Mouse (Mus musculus) intestine, postnatal 0 days (tissue): ENCODE results near the gene Tex22. TPM values are rescaled to one million over a fixed set of nuclear protein-coding genes. Genes with fewer than 3 reads are reported as not detected.

Source experiments
- ATAC-seq: fragments of 200-750 bp; cut with Nextera tagmentation; 2 replicates; pipeline ENCODE4 v1.8.0; 2017; ENCODE audit warnings: mild to moderate bottlenecking, moderate TSS enrichment, moderate library complexity
- H3K27ac ChIP-seq: fragments of 300-500 bp; sonication (generic); 2 replicates; pipeline ENCODE4 v1.5.1; 2014; ENCODE audit warnings: mild to moderate bottlenecking, low read depth, low read length, moderate library complexity
- H3K27me3 ChIP-seq: fragments of 300-500 bp; sonication (generic); replicated peaks from 2 replicates; pipeline ENCODE4 v1.6.1; 2014; ENCODE audit warnings: low read length, mixed read lengths; ENCODE audit not compliant: control insufficient read depth, insufficient read depth
- H3K36me3 ChIP-seq: fragments of 300-500 bp; sonication (generic); 2 replicates; pipeline ENCODE4 v1.6.1; 2014; ENCODE audit warnings: mild to moderate bottlenecking, moderate library complexity; ENCODE audit not compliant: control insufficient read depth, insufficient read depth
- H3K4me1 ChIP-seq: fragments of 300-500 bp; sonication (generic); replicated peaks from 2 replicates; pipeline ENCODE4 v1.6.1; 2014; ENCODE audit warnings: antibody characterized with exemption, low read length, mixed read lengths; ENCODE audit not compliant: control insufficient read depth, insufficient read depth
- H3K4me2 ChIP-seq: fragments of 300-500 bp; sonication (generic); replicated peaks from 2 replicates; pipeline ENCODE4 v1.6.1; 2014; ENCODE audit warnings: low read depth, mild to moderate bottlenecking, moderate library complexity
- H3K4me3 ChIP-seq: fragments of 300-500 bp; sonication (generic); 2 replicates; pipeline ENCODE4 v1.5.1; 2014; ENCODE audit warnings: low read depth, low read length
- H3K9ac ChIP-seq: fragments of 300-500 bp; sonication (generic); 2 replicates; pipeline ENCODE4 v1.6.1; 2014; ENCODE audit warnings: mild to moderate bottlenecking, low read depth, low read length
- H3K9me3 ChIP-seq: fragments of 300-500 bp; sonication (generic); 2 replicates; pipeline ENCODE4 v1.6.1; 2016; ENCODE audit warnings: mixed run types; ENCODE audit not compliant: control insufficient read depth
- CTCF ChIP-seq: sonication (generic); IDR thresholded peaks from 2 replicates; pipeline ENCODE4 v1.5.1; 2016; ENCODE audit warnings: low read depth, mild to moderate bottlenecking, control low read depth, antibody characterized with exemption, moderate library complexity
- WGBS: fragments of 180-500 bp; shearing (Covaris S2); extraction: QIAGEN DNeasy Blood & Tissue Kit; methylation state at CpG from one replicate; pipeline ENCODE4 v1.1.7; 2014; 5-methylcytosine and 5-hydroxymethylcytosine counted together
- polyA plus RNA-seq: library from polyadenylated mRNA; unstranded; fragments of >200 nt; fragmentation: Nextera tagmentation; extraction: Ambion mirVana; gene quantifications from 2 replicates; pipeline ENCODE4 v1.2.1, GENCODE M21; 2015

Tex22 gene
- polyA plus RNA-seq, 1 experiment from 2014 or later, result not detected

DNA sequence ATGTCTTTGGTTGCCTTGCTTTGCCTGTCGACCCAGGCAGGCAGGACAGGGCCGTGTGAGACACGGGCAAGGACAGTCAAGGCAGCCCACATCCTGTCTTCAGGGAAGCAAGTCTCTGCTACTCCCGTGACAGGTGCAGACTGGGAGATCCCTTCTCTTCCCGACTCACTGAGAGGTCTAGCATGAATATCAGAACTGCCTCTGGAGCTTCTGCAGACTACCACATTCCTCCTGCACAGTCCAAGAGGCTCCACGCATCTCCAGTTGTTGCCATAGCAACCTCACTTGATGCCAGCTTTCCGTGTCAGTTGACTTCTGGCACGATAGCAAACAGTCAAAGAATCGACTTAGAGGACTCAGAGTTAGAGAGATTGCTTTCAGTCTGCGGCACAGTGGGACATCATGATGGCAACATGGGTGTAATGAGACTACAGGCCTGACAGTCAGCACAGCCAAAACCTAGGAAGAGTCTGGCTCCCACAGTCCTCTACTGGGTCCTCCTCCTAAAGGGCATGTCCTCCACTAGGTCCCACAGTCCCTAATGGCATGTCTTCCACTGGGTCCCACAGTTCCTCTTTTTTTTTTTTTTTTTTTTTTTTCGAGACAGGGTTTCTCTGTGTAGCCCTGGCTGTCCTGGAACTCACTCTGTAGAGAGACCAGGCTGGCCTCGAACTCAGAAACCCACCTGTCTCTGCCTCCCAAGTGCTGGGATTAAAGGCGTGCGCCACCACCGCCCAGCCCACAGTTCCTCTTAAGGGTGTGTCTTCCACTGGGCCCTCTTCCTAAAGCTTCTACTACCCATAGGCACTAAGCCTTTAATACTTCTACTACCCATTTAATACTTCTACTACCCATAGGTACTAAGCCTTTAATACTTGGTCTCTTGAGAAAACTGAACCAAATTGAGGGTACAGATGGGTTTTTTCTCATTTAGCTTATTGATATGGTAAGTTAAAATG is 32.5 kb upstream of the Tex22 start:
- Histone ChIP-seq H3K27me3 (no peaks in the 10 kb centered on the region), H3K27ac (no peak overlapping the region), H3K4me2 (no peak overlapping the region), H3K36me3 (peaks cover 16% of the 10 kb centered on the region; the same call in 1 of the 2 replicates), H3K9ac (no peak overlapping the region), H3K4me1 (no peaks in the 10 kb centered on the region), H3K9me3 (no peaks in the 10 kb centered on the region), H3K4me3 (no peak overlapping the region)
- 74% methylated on average over 15 of the region's 15 CpGs for WGBS
- TF ChIP-seq CTCF, result no peak
- no peak for ATAC-seq

DNA sequence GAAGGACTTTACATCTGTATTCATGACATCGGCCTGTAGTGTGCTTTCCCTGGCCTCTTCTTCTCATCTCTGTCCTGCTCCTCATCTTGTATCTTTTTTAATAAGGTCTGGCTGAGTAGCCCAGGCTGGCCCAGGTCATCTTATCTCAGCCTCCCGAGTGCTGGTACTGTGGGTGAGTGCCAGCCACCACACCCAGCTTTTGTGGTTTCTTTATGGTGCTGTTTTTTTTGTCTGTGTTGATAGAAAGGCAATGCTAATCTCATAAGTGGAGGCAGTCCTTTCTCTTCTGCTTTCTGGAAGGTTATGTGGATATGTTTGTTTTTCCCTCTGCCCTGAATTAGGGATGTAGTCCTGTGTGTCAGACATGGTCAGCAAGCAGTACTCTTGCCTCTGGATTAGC is 31.8 kb upstream of the Tex22 start:
- no peaks in the 10 kb centered on the region for H3K9me3 ChIP-seq
- no peak overlapping the region for H3K27ac ChIP-seq
- H3K9ac ChIP-seq, result no peak overlapping the region
- peaks cover 24% of the 10 kb centered on the region for H3K36me3 ChIP-seq
- H3K4me2 ChIP-seq, result no peak overlapping the region
- 61% methylated on average over 2 of the region's 2 CpGs for WGBS
- no peak overlapping the region for H3K4me3 ChIP-seq
- H3K27me3 ChIP-seq, result no peaks in the 10 kb centered on the region
- no peaks in the 10 kb centered on the region for H3K4me1 ChIP-seq
- ATAC-seq, result no peak
- TF ChIP-seq CTCF, result no peak

DNA sequence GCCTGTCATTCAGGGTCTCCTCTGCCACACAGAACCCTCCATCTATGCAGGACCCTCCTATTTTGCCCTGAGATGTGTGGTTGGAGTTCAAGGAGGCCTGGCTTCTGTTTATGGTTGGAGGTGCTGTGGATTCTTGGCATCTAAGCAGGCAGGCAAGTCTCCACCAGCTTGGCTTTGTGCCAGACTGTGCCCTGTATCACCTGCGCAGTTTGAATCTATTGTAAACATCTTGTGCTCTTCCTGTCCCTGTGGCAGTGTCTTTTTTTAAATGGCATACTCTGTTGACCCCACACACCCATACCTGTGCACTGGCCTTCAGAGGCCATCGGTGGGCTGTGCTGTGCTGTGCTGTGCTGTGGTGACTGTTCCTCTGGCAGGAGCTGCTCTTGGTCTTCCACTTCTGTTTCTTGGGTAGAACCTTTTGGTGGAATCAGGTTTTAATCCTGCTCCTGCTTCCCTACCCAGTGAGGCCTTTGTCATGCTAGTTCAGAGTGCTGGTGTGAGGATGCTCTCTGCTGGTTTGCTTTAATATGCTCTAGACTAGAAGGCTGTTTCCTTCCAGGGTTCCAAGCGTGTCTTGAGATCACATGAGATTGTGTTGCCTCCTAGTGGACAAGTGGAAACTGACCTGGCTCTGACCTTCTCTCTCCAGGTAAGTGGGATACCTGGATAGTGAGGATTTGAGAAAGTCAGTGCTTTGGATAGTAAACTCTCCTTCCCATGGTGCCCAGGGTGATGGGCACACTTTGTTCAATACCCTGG is 29.2 kb upstream of the Tex22 start:
- peak; percentile 75 for TF ChIP-seq CTCF
- no peak overlapping the region for H3K4me2 ChIP-seq
- no peaks in the 10 kb centered on the region for H3K9me3 ChIP-seq
- H3K4me3 ChIP-seq, result no peak overlapping the region
- H3K36me3 ChIP-seq, result peaks cover 45% of the 10 kb centered on the region
- ATAC-seq, result no peak
- WGBS, result 70% methylated on average over 3 of the region's 3 CpGs
- H3K27ac ChIP-seq, result no peak overlapping the region
- no peaks in the 10 kb centered on the region for H3K27me3 ChIP-seq
- H3K4me1 ChIP-seq, result no peaks in the 10 kb centered on the region
- H3K9ac ChIP-seq, result no peak overlapping the region

DNA sequence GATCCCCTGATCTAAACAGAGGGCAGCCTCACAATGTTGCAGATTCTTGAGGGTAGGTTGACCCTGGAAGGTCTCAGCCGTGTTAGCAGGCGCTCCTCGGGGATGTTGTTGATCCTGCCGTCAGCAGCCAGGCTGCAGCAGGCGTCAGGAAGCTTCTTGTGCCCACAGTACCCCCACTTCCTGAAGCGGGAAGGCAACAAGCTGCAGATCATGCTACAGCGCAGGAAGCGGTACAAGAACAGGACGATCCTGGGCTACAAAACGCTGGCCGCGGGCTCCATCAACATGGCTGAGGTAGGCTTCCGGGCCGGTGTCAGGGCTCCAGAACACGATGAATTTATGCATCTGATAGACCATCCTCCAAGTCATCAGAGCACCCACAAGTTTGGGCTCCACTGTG is 27.4 kb upstream of the Tex22 start:
- H3K27ac ChIP-seq, result no peak overlapping the region
- no peak overlapping the region for H3K4me2 ChIP-seq
- 88% methylated on average over 15 of the region's 15 CpGs for WGBS
- no peak overlapping the region for H3K4me3 ChIP-seq
- ATAC-seq, result no peak
- no peak for TF ChIP-seq CTCF
- H3K9ac ChIP-seq, result no peak overlapping the region
- no peaks in the 10 kb centered on the region for H3K4me1 ChIP-seq
- no peaks in the 10 kb centered on the region for H3K9me3 ChIP-seq
- H3K27me3 ChIP-seq, result no peaks in the 10 kb centered on the region
- peaks cover 62% of the 10 kb centered on the region for H3K36me3 ChIP-seq

DNA sequence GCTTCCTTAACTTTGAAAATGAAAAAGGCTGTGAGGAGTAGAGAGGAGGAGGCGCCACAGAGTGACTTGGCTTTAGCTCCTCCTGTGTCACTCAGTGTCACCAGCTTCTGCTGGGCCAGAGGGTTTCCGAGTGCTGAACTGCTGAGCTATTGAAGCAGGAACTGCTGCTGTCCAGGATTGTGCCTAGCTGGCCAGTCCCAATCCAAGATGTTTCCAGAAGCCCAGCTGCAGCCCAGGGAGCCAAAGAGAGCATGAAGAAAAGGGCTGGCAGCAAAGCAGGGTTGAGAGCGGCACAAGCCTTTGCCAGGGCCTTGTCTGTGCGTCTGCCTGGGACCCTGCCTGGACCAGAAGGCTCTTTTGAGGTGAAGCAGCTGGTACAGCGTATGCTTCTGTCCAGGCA is 26.2 kb upstream of the Tex22 start:
- no peaks in the 10 kb centered on the region for H3K4me1 ChIP-seq
- ATAC-seq, result no peak
- no peak overlapping the region for H3K4me2 ChIP-seq
- WGBS, result 93% methylated on average over 5 of the region's 5 CpGs
- no peaks in the 10 kb centered on the region for H3K9me3 ChIP-seq
- H3K36me3 ChIP-seq, result peaks cover 68% of the 10 kb centered on the region
- H3K27ac ChIP-seq, result no peak overlapping the region
- no peak overlapping the region for H3K4me3 ChIP-seq
- no peak for TF ChIP-seq CTCF
- no peaks in the 10 kb centered on the region for H3K27me3 ChIP-seq
- H3K9ac ChIP-seq, result no peak overlapping the region

DNA sequence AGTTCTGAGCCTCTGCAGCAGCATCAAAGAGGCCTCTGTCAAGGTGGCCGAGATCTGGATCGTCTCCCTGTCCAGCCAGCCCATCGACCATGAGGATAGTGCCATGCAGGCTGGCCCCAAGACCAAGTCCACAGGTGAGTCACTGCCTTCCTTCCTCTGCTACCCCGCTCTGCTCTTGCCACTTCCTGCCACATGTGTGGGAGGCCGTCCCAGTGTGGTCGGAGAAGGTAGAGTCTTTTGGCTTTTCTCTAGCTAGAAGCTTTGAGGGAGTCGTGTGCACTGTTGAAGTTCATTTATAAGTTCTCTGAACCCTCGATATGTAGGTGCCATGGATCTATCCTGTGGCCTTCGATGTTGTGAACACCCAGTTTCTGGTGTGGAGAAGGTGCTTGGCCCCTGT is 24.5 kb upstream of the Tex22 start:
- H3K36me3 ChIP-seq, result peaks cover 74% of the 10 kb centered on the region
- TF ChIP-seq CTCF, result no peak

More for the DNA sequence above, 24.5 kb upstream of the Tex22 start:
- Histone ChIP-seq H3K27me3 (no peaks in the 10 kb centered on the region), H3K9me3 (no peaks in the 10 kb centered on the region), H3K4me2 (no peak overlapping the region), H3K4me1 (no peaks in the 10 kb centered on the region), H3K9ac (no peak overlapping the region), H3K27ac (no peak overlapping the region), H3K4me3 (no peak overlapping the region)
- 88% methylated on average over 9 of the region's 9 CpGs for WGBS
- ATAC-seq, result no peak
